Mouse (Mus musculus) embryo, embryonic 10.5 days (tissue): ENCODE results near the gene Rps6kb1.

ENCODE experiments used
- DNase-seq: peaks from one replicate; pipeline ENCODE4 v3.0.0-alpha.2; 2015; ENCODE audit warnings: low spot score

Rps6kb1 gene

DNA sequence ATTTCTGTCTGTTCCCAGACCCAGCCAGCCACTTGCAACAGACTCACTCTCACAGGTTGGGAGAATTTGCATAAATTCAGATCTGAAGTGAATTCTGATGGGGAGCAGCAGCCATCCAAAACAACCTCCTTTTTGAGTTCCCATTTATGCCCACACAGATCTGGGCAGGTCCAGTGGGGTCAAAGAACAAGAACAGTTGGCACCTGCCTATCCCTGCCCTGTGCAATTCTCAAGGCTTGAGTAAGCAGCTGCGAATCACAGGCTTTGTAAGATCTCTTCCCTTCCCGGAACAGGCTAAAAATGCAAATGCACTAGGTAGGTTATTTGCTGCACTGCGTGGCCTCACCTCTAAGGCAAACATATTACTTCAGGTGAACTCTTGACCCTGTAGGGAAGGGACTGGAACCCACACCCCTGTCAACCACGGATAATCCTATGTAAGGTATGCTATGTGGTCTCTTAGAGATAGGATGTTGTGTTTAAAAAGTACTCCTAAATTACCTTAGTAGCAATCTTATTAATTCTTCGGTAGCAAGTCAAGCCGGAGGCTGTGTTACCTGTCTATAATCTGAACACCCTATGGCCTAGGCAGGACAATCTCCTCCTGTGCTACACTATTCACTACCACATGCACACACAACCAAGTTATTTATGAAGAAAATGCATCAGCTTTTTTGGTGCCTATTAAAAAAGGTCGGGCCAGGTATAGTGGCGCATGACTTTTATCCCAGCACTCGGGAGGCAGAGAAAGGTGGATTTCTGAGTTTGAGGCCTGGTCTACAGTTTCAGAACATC, 35.9 kb upstream of the Rps6kb1 start:
- DNase-seq = no peak

DNA sequence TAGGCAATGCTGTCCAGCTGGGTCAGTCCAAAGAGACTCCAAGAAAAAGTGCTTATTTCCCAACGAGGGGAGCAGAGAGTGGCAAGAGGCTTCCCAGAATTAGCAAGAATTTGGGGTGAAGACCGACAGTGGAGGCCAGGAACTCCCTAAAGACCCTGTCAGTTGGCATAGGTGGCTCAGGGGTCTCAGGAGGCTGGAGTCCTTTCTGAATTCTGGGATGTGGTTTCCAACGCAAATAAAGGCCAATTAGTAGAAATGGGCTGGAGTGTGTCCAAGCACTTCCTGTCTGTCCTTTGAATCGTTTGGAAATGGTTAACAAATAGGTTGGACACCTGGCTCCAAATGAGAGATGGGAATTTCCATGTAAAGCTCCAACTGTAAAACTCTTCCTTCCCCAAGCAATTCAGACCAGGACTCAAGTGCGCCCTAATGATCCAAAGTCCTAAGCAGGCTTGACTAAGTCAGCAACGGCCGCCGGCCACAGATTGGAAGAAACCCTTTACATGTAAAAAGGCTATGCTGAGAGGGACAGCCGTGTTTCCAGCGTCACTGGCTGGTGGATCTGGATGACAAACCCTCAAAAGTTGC, 35.2 kb upstream of the Rps6kb1 start:
- DNase-seq = no peak

DNA sequence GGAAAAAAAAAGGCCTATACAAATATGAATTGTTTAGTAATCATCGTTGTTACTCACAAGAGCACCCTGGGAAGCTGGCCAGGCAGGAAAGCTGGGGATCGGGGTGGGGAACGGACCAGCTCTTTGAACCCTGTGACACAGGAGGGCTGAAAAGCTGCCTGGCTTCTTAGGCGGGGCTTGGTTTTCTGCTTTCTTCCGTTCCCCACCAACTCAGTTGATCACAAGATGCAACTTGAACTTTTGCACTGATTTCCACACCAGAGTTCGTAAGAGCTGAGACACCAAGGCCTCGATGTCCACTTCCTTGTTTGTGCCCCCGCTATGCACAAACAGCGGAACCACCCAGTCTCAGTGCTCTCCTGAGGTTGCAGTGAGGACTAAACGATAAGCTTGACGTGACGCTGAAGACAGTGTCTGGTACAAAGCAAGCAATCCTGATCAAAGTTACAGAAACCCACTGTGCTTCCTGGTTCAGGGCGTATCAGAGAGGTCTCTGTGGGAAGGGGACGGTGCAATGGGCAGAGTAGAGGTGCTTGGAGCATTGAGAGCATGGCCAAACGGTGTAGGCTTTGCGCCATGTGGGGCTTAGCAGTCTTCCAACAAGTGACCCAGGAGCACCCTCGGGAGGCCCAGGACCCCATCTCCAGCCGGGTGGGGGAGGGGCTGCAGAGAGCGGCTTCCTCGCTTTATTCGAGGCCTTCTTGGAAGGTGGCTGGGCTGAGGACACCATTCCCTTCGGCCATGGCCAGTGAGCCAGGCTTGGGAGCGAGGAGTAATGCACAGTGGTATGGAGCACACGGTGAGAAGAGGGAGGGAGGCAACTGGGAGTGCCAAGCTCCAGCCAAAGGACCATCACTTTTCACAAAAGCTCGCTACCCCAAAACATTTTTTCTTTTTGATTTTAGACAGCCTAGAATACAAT, 34.5 kb upstream of the Rps6kb1 start:
- DNase-seq = no peak

DNA sequence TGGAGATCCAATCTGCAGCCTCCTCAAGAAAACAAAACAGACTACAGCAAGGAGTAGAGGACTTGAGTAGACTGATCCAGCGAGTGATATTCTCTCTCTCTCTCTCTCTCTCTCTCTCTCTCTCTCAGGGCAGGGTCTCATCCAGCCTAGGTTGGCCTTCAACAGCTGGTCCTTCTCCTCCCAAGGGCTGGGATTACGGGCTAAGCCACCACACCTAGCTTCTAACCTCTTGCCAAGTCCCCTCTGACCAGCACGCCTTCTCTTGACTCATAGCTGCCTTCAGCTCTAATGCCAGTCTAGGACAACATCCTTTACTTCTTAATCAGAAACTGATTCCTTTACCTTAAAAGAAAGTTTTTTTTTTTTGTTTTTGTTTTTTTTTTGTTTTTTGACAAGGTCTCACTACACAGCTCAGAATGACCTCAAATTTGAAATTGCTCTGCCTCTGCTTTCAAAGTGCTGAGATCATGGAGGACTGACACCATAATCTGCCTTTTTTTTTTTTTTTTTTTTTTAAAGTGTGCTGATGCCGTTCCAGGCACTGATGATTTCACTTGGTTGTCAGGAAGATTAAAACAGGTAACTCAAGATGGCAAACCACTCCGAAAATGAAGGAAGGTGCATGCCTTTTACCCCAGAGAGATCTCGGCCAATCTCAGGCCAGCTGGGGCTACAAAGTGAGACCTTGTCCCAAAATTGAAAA, 33.7 kb upstream of the Rps6kb1 start:
- no peak for DNase-seq

DNA sequence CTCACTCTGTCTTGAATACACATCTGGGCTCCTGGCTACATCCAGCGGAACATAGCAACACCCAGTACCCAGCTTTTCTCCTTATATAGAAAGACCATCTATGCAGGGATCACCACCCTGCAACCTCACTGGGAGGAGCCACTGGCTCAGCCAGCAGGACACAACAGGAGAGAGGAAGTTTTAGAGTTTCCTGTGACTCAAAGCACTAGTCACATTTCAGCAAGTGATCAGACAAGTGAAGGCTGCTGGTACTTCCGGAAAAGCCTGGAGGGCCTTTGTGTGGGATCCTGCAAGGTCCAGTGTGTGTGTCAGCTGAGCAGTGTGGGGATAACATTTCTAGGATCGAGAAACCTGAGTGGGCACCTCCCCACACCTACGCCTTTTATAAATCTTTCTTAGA, 32.6 kb upstream of the Rps6kb1 start:
- no peak for DNase-seq

DNA sequence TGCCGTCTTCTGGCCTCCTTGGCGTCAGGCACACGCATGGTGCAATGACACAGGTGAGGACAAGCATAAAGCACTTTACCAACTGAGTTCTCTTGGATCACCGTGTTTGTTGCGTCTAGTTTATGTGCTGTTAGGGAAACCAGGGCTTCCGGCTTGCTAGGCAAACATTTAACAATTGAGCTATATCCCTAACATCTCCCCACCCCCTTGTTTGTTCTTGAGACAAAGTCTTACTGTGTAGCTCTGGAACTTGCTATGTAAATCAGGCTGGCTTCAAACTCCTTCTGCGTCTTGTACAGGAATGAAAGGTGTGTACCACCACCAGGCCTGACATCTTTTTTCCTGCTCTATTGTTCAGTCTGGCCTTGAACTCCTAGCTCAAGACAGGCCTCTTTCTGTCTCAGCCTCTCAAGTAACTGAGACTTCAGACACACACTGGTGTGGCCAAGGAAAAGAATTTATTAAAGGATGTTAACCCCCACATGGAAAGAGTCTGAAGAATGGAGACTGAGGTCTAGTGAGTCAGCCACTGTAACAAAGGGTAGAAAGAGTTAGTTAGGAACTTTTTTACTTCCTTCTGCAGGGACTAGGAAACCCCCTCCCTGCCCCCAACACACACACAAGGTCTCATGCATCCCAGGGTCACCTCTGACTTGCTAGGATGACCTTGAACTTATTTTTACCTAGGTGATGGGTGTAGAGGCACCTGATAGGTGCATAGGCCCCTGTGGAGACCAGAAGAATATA, 31.2 kb upstream of the Rps6kb1 start:
- DNase-seq = no peak

DNA sequence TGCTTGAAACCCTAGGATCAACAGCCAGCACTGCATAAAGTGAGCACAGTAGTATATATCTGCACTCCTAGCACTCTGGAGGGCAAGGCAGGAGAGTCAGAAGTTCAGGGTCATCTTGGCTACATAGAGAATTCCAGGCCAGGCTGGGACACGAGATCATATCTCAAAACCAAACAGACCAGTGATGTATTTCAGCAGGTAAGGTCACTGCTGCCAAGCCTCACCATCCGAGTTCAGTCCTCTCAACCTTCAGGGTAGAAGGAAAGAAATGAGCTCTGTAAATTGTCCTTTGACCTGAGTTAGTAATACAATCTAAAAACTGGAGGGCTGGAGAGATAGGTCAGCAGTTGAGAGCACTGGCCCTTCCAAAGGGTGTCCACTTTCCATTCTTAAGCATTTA, 29.8 kb upstream of the Rps6kb1 start:
- no peak for DNase-seq

DNA sequence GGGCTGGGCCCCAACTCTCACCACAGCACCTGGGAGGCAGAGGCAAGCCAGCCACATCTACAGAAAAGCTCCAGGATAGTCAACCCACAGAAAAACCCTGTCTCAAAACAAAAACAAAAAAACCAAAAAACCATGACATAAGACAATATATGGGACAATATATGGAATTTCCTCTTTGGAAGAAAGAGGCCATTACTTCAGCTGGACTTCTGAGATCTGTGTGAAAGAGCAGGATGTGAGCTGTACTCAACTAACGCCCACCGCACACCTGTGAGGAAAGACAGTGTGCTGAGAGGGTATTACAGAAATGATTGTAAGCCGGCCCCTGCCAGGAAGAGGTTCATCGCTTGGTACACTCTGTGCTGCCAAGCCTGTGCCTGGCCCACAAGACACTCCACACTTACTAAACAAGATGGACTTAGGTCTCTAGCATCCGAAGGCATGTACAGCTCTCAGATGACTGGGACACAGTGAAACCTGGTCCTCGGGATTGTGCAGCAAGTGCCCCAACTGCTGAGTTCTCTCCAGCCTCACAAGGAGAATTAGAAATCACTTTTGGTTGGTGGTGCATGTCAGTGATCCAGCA, 29.1 kb upstream of the Rps6kb1 start:
- DNase-seq = no peak

DNA sequence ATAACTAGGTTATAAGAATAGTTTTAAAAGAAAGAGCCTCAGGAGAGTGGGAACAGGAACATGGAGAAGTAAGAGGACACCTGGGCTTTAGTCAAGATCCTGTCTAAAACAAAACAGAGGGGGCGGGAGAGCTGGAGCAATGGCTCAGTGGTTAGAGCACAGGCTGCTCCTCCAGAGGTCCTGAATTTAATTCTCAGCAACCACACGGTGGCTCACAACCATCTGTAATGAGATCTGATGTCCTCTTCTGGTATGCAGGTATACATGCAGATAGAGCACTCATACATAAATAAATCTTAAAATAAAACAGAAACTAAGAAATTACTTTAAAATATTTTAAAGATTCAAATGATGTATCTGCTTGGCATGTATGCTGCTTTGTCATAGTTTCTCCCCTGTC, 28.0 kb upstream of the Rps6kb1 start:
- DNase-seq = no peak

DNA sequence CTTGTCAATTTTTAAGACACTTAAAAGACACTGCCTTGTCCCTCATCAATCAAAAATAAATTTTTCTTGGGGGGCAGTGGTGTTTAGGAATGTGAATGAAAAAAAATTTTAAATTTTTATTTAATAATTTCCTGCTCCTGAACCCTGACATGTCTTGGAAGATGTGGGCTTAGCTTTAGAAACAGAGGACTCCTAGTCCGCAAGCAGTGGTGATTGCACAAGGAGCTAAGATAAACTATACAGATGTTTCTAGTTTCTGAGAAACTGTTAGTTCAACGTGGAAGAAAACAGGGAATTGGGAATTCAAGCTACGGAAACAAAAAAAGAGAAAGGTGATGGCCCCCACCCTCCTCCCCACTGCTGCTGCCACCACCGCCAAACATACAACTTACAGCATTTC, 27.3 kb upstream of the Rps6kb1 start:
- DNase-seq = no peak

DNA sequence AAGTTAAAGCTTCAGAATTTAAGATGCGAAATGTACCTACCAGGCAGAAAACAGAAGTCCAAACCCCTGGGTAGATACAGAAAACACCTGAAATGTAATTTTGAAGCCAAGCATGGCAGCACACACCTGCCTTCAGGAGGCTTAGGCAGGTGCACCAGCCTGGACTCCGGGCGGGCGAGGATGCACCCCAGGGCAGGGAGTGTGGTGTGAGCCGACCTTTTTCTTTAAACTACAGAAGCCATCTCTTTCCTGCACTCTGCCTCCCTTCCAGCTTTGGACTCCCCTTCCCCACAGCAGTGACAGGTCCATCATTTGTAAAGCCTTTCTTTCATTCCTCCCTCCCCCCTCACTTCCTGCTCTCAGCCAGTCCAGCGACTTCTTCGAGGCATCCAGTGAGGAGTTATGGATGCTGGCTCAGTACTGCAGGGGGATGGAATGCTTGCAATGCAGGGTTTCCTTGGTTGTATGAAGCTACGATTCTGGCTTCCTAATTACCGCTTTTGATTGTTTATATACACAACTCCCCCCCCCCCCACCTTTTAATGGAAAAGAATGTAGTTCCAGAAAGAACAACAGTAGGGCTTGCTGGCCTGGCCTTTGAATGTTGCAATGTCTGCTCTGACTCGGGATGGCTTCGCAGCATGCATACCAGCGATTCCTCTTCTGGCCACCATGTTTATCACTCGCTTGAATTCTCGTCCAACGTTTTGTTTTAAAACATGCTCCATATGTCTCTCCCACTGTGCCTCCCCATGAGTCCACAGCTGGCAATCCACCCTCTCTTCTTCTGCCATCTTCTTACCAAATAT, 26.6 kb upstream of the Rps6kb1 start:
- peak; percentile 80 for DNase-seq

DNA sequence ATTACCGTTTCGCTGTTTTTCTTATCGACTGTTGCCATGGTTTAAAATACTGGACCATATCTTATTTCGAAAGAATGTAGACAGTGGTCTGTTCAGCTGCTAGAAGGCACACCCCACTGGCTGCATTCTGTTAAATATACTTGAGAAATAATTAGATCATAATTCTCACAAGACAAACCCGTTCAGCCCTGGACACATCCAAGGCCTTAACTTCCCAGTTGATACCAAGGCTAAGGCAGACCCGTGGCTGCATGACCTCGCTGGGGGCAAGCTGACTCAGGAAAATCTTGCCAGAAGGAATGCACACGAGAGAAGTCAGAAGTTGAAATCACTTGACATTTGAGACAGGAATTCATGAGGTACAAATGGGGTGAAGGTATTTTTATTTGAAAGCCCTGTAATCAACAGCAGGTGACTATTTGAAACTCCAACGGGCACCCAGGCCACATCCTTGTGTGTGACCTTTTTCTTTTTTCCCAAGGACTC, 25.7 kb upstream of the Rps6kb1 start:
- peak; percentile 77 for DNase-seq

DNA sequence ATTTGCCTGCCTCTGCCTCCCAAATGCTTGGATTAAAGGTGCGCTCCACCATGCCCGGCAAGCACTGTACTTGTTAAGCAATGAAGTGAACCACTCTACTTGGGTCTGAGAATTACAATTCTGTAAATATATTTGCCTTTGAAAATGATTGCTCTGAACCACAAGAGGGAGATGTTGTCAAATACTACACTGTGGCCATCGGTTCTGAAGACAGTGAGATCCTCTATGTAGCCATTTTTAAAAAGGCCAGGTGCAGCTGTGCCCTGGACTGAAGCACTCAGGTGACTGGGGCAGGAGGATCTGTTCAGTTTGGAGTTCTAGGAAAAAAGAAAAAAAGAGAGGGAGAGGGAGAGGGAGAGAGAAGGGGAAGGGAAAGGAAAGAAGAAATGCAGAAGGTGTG, 23.8 kb upstream of the Rps6kb1 start:
- DNase-seq = peak; percentile 40

DNA sequence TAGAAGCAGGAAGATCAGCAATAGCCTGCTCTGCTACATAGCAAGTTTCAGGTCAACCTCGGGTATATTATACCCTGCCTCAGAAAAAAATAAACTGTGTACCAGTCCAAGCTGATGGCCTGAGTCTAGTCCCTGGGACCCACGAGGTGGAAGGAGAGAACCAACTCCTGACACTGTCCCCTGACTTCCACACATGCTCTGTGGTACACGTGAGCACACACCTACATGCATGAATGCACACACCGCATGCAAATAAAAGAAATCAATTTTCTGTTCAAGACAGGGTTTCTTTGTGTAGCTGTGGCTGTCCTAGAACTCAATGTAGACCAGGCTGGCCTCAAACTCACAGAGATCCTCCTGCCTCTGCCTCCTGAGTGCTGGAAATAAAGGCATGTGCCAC, 13.7 kb upstream of the Rps6kb1 start:
- DNase-seq = no peak

DNA sequence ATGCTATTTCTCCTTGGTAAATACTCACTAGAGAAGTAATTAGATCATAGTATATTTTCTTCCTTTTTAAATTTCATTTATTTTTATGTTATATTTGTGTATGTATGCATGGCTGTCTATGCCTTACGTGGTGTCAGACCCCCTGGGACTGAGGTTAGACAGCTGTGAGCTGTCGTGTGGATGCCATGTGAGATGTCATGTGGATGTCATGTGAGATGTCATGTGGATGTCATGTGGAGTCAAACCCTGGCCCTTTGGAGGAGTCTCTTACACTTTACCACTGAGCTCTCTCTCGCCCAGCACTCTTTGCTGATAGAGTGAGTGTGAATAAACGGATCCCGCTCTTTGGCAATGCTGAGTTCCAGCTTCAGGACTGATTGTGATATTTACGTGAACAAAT, 8.9 kb upstream of the Rps6kb1 start:
- no peak for DNase-seq

DNA sequence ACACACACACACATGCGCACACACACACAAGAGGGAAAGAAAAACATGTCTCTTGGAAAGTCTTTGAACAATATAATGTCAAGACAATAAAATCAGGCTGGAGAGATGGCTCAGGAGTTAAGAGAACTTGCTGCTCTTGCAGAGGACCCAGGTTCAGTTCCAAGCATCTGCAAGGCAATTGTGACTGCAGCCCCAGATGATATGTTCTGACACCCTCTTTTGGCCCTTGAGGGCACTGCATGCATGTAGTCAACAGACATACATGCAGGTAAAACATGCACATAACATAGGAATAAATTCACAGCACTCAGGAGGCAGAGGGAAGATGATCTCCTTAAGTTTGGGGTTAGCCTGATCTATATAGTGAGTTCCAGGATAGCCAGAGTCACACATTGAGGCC, 2.8 kb upstream of the Rps6kb1 start:
- DNase-seq = no peak

DNA sequence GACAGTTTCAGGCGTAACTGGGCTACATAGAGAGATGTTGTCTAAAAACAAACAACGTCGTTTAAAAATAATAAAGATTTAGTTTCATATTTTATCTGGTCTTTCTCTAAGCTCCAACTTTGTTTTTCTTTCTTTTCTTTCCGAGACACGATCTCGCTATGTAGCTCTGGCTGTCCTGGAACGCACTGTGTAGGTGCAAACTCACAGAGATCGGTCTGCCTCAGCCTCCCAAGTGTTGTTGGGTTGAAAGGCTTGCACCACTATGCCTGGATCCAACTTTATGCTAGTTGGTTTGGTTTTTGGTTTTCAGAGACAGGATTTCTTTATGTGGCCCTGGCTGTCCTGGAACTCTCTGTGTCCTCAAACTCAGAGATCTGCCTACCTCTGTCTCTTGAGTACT, 951 bp upstream of the Rps6kb1 start:
- DNase-seq = no peak

DNA sequence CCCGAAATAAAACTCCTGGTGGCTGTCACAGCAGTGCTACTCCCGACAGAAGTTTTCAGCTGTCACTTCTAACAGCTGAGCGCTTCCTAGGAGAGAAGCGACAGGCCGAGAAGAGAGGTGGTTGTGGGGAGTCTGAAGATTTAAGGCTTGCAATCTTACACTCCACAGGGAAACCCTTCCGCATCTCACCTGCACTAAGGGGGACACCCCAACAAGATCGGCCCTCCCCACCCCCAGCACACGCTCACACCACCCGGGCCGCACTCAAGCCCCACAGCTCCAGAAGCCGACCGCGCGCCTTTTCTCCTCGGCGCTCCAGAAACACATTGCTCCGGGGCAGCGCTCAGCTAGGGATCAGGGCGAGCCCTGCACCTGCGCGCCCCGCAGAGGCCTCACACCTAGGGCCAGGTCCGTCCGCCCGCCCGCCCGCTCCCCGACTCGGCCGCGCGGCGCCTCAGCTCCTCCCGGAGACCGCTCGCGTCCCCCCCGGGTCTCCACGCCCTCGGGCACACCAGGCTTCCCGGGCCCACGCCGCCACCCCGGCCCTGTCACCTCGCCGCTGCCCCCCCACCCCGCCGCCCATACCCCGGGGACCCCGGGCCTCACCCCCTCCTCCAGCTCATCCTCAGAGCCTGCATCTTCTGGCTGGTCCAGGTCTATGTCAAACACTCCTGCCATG, 506 bp downstream of the Rps6kb1 start:
- DNase-seq = peak; percentile 51

DNA sequence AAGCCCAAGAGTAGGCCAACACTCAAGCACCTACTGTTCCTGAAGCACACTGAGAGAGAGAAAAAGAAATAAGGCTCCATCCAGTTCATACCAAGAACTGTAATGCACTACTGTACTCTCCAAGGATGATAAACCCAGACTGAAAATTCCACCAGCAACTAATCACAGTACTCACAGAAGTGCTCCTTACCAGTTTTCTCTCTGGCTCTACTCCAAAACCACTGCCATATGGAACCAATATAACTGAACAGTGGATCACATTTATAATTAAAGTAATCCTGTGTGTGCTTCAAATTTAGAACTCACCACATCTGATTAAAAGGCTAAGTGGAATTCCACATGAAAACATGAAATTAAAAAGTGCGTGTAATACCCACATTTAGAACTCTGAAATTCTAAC, 1.8 kb downstream of the Rps6kb1 start:
- no peak for DNase-seq

DNA sequence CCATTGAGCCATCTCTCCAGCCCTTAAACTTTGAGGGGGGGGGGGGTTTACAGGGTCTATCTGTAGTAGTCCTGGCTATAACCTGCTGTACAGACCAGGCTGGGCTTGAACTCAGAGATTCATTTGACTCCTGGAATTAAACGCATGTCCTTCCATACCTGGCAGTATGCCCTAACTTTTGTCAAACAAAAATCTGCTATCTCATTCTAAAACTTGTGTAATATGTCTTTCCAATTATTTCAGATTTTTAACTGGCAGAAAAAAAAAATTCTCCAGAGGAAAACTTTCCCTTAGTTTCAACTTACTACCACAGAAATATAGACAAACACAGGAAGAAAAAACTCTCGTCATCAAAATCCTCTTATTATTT, 4.1 kb downstream of the Rps6kb1 start:
- DNase-seq = no peak
